Mouse (Mus musculus) CH12.LX (cell line): ENCODE measurements at regions not wholly inside any gene's neighbourhood (a gene's known extent, or its start where the extent isn't known, plus 50 kb on each side); places are given as distances from the start of the nearest gene placed in this dataset.

Experiments
- DNase-seq: peaks from one replicate; pipeline ENCODE4 v3.0.0-alpha.2; 2013; ENCODE audit errors: extremely low read depth
- H3K27ac ChIP-seq: 2 replicates; pipeline ENCODE4 v1.5.1; 2012; ENCODE audit warnings: low read depth, mild to moderate bottlenecking, control low read depth, moderate library complexity; ENCODE audit not compliant: insufficient read depth
- H3K27me3 ChIP-seq: replicated peaks from 2 replicates; pipeline ENCODE3; 2012; ENCODE audit warnings: inconsistent platforms
- H3K36me3 ChIP-seq, 2 experiments: replicated peaks in 1 of 2; 2 replicates each; pipeline versions ENCODE3 to v1.6.1; 2012; ENCODE audit warnings: inconsistent platforms in 1 of 2, low read length in 1 of 2, mild to moderate bottlenecking in 1 of 2, mixed read lengths in 1 of 2, moderate library complexity in 1 of 2; ENCODE audit not compliant: control insufficient read depth in 1 of 2, insufficient read depth in 1 of 2
- H3K4me1 ChIP-seq, 2 experiments: 2 replicates each; pipeline ENCODE4 v1.6.1; 2012; ENCODE audit warnings: inconsistent platforms in 1 of 2, moderate library complexity in 1 of 2; ENCODE audit not compliant: insufficient read depth in 2 of 2, control insufficient read depth in 1 of 2
- H3K4me2 ChIP-seq: 2 replicates; pipeline ENCODE4 v1.6.1; 2012; ENCODE audit warnings: low read depth, mild to moderate bottlenecking, control low read depth; ENCODE audit not compliant: poor library complexity, insufficient read depth, severe bottlenecking
- H3K4me3 ChIP-seq, 3 experiments: fragments of 150-350 bp in 1 of 3; sonication (generic) in 1 of 3; replicated peaks in 1 of 3; 2 replicates each; pipeline versions ENCODE3 to v1.5.1; 2011 to 2012; ENCODE audit warnings: low read depth in 2 of 3, low read length in 2 of 3, mild to moderate bottlenecking in 2 of 3, moderate library complexity in 2 of 3, control low read depth in 1 of 3, improper control_type of control experiment in 1 of 3, inconsistent platforms in 1 of 3, mixed read lengths in 1 of 3; ENCODE audit not compliant: poor library complexity in 1 of 3
- H3K79me2 ChIP-seq: replicated peaks from 2 replicates; pipeline ENCODE4 v1.6.1; 2012; ENCODE audit warnings: mild to moderate bottlenecking, moderate library complexity; ENCODE audit not compliant: control insufficient read depth, poor library complexity, insufficient read depth, severe bottlenecking; ENCODE audit errors: extremely low read depth
- H3K9ac ChIP-seq: 2 replicates; pipeline ENCODE4 v1.6.1; 2012; ENCODE audit warnings: low read depth, mild to moderate bottlenecking, control low read depth, moderate library complexity; ENCODE audit not compliant: insufficient read depth
- H3K9me3 ChIP-seq: replicated peaks from 2 replicates; pipeline ENCODE3; 2012; ENCODE audit warnings: low read length, inconsistent platforms, mixed read lengths
- E2F4 ChIP-seq: IDR thresholded peaks from 2 replicates; pipeline ENCODE4 v1.6.1; 2011; ENCODE audit warnings: low read depth, low read length, improper control_type of control experiment; ENCODE audit not compliant: insufficient replicate concordance
- ETS1 ChIP-seq: conservative IDR thresholded peaks from 2 replicates; pipeline ENCODE4 v1.6.1; 2012; ENCODE audit warnings: low read depth, mild to moderate bottlenecking, inconsistent platforms, low read length, improper control_type of control experiment, moderate library complexity
- GABPA ChIP-seq: IDR thresholded peaks from 2 replicates; pipeline ENCODE4 v1.6.1; 2012; ENCODE audit warnings: low read depth, low read length, improper control_type of control experiment, inconsistent platforms; ENCODE audit not compliant: insufficient replicate concordance
- HCFC1 ChIP-seq: IDR thresholded peaks from 2 replicates; pipeline ENCODE4 v1.6.1; 2012; ENCODE audit warnings: low read depth, mild to moderate bottlenecking, inconsistent platforms, low read length, improper control_type of control experiment
- IRF4 ChIP-seq: IDR thresholded peaks from 2 replicates; pipeline ENCODE4 v1.6.1; 2014; ENCODE audit warnings: low read depth, mild to moderate bottlenecking, inconsistent platforms, low read length, improper control_type of control experiment
- JUN ChIP-seq: IDR thresholded peaks from 2 replicates; pipeline ENCODE4 v1.6.1; 2011; ENCODE audit warnings: low read depth, mild to moderate bottlenecking, low read length, improper control_type of control experiment, moderate library complexity; ENCODE audit not compliant: insufficient read depth
- KAT2A ChIP-seq: IDR thresholded peaks from 2 replicates; pipeline ENCODE4 v1.6.1; 2012; ENCODE audit warnings: low read length, improper control_type of control experiment, inconsistent platforms; ENCODE audit not compliant: insufficient replicate concordance
- MAFK ChIP-seq: IDR thresholded peaks from 2 replicates; pipeline ENCODE4 v1.6.1; 2011; ENCODE audit warnings: low read length, improper control_type of control experiment; ENCODE audit not compliant: insufficient replicate concordance
- MAX ChIP-seq: IDR thresholded peaks from 2 replicates; pipeline ENCODE4 v1.6.1; 2011; ENCODE audit warnings: low read length, improper control_type of control experiment
- MEF2A ChIP-seq: IDR thresholded peaks from 2 replicates; pipeline ENCODE4 v1.6.1; 2014; ENCODE audit warnings: low read depth, mild to moderate bottlenecking, inconsistent platforms, low read length, improper control_type of control experiment, borderline replicate concordance
- MXI1 ChIP-seq: IDR thresholded peaks from 2 replicates; pipeline ENCODE4 v1.6.1; 2011; ENCODE audit warnings: mild to moderate bottlenecking, low read depth, low read length, improper control_type of control experiment
- PAX5 ChIP-seq: IDR thresholded peaks from 2 replicates; pipeline ENCODE4 v1.6.1; 2012; ENCODE audit warnings: low read length, inconsistent platforms, mixed read lengths
- POLR2AphosphoS2 ChIP-seq: IDR thresholded peaks from 2 replicates; pipeline ENCODE4 v1.6.1; 2011; ENCODE audit warnings: low read depth, low read length, improper control_type of control experiment
- RAD21 ChIP-seq: IDR thresholded peaks from 2 replicates; pipeline ENCODE4 v1.6.1; 2011; ENCODE audit warnings: low read depth, mild to moderate bottlenecking, low read length, improper control_type of control experiment, moderate library complexity
- RCOR1 ChIP-seq: conservative IDR thresholded peaks from 2 replicates; pipeline ENCODE4 v1.6.1; 2012; ENCODE audit warnings: low read depth, mild to moderate bottlenecking, inconsistent platforms, low read length, improper control_type of control experiment
- SIN3A ChIP-seq: IDR thresholded peaks from 2 replicates; pipeline ENCODE4 v1.6.1; 2012; ENCODE audit warnings: low read length, improper control_type of control experiment, inconsistent platforms
- SMC3 ChIP-seq: IDR thresholded peaks from 2 replicates; pipeline ENCODE4 v1.6.1; 2011; ENCODE audit warnings: low read depth, low read length, improper control_type of control experiment
- TBP ChIP-seq: conservative IDR thresholded peaks from 2 replicates; pipeline ENCODE4 v1.6.1; 2011; ENCODE audit warnings: low read depth, low read length, improper control_type of control experiment
- TCF12 ChIP-seq: IDR thresholded peaks from 2 replicates; pipeline ENCODE4 v1.6.1; 2014; ENCODE audit warnings: low read depth, mild to moderate bottlenecking, inconsistent platforms, low read length, improper control_type of control experiment
- ZKSCAN1 ChIP-seq: IDR thresholded peaks from 2 replicates; pipeline ENCODE4 v1.6.1; 2012; ENCODE audit warnings: low read depth, inconsistent platforms, low read length, improper control_type of control experiment, borderline replicate concordance
- ZNF384 ChIP-seq: IDR thresholded peaks from 2 replicates; pipeline ENCODE4 v1.6.1; 2012; ENCODE audit warnings: low read depth, low read length, improper control_type of control experiment, inconsistent platforms
- dilution Hi-C: fragments of 300-500 bp; cut with MboI; formaldehyde crosslinking; loops from 2 replicates; pipeline ENCODE4 v1.14.3; 2020; ENCODE audit warnings: low sequenced_read_pairs; ENCODE audit not compliant: extremely low pct_unique_long_range_greater_than_20kb, extremely low pct_ligation_motif_present
- in situ Hi-C: fragments of 300-500 bp; cut with MboI; formaldehyde crosslinking; loops from 3 replicates; pipeline ENCODE4 v1.14.3; 2019; ENCODE audit warnings: low sequenced_read_pairs, low pct_ligation_motif_present, low pct_unique_long_range_greater_than_20kb, mixed read lengths

- Histone ChIP-seq H3K4me2 (no peak overlapping the region), H3K27me3 (peaks cover 97% of the 10 kb centered on the region), H3K27ac (no peak overlapping the region), H3K79me2 (no peaks in the 10 kb centered on the region), H3K4me1 (no peaks in the 10 kb centered on the region), H3K9me3 (peaks cover 5% of the 10 kb centered on the region), H3K4me3 (no peak overlapping the region), H3K9ac (no peak overlapping the region), H3K36me3 (no peaks in the 10 kb centered on the region)
- TF ChIP-seq SMC3 (no peak), HCFC1 (no peak), MXI1 (no peak), SIN3A (no peak), MAFK (no peak), ZKSCAN1 (no peak), RAD21 (no peak), ZNF384 (no peak), MEF2A (no peak), JUN (no peak), E2F4 (no peak), MAX (no peak), KAT2A (no peak), RCOR1 (no peak), POLR2AphosphoS2 (no peak), PAX5 (no peak), TCF12 (no peak), ETS1 (no peak), GABPA (no peak), IRF4 (no peak)
- DNase-seq: no peak
- dilution Hi-C loops (no loop called here), in situ Hi-C loops (no loop called here)
Observed at GRCm38 (mm10) chr4:125249061-125249460, 121.4 kb upstream of the Zc3h12a start.

GRCm38 (mm10) chr4:125246171-125246570, 118.5 kb upstream of the Zc3h12a start:
- in situ Hi-C loops: no loop called here
- Histone ChIP-seq H3K4me1 (no peaks in the 10 kb centered on the region), H3K36me3 (no peaks in the 10 kb centered on the region), H3K9me3 (no peaks in the 10 kb centered on the region), H3K79me2 (no peaks in the 10 kb centered on the region), H3K27ac (no peak overlapping the region), H3K9ac (no peak overlapping the region), H3K4me3 (no peak overlapping the region), H3K27me3 (peaks cover 97% of the 10 kb centered on the region), H3K4me2 (no peak overlapping the region)
- no peak for DNase-seq
- TF ChIP-seq TBP (no peak), MEF2A (no peak), TCF12 (no peak), GABPA (no peak)
- dilution Hi-C loops: no loop called here
